Comparison of ENCODE assay signal across 30 mouse cellular contexts in the genomic region with DNA sequence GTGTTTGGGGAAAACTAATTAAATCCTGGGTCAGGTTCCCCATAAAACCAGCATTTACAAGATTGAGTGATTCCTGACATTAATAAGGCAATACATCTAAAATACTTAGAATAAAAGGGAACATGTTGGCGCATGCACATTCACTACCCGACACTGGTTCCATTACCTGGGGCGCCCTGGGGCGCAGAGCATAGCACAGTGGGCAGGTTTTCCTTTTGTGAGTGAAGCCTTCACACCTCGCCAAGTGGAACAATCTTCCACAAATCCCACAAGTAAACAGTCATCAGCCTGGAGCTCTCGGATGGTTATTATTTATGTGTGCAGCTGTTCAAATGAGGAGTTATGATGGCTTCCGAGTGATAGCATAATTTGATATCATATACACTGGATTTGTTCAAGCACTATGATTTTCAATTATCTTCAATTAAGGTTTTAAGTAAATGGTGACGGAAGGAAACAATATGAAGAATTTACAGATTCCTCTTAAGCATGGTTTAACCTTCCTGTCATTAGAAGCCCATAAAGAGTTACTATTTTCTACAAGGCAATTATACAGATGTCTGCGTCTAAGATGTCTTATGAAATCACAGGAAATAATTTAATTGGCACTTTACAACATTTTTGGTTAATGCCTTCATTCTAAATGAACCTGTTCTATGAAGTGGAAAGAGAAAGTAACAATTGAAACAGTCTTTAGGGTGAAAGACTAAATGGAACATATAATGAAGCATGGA.
DNase-seq lines count a peak whose midpoint lies in the region; ATAC-seq and TF ChIP-seq lines count a peak whose summit lies in the region.
"Had no signal": no experiment of that assay in that cellular context is flagged by ENCODE, and none has a peak within 500 bp of the region (broad histone marks: within the 10 kb centered on the region; RNA-seq: fewer than 3 reads in every experiment).

No protein-coding gene starts in this region.

- no peak for DNase-seq in limb, embryonic 10.5 days (ENCODE audit: low spot score)
- DNase-seq in Muller cell, postnatal 12 days (ENCODE audit: inconsistent ontology term), result peak; percentile 80
- peak; percentile 14 for DNase-seq in brain, embryonic 14.5 days (ENCODE audit: low read depth)
- peak; percentile 38 for DNase-seq in forelimb bud, embryonic 11.5 days (ENCODE audit: low read depth, low spot score)
- DNase-seq: adrenal gland, postnatal 10 days; B cell, adult 2 months; cerebellum, adult 11 months; cerebellum, adult 9-10 months; cerebellum, postnatal 36 days; gastrocnemius, adult 2 months; gastrocnemius, postnatal 36 days; heart, adult 18-20 months; heart, postnatal 36 days; kidney, adult 18-20 months; kidney, postnatal 25 days; liver; lung, embryonic 14.5 days; lung, postnatal 14 days; right cerebral cortex, postnatal 25 days; spleen, adult 18-20 months; thymus, postnatal 4 days had no signal

- 49% methylated on average over 9 of the region's 9 CpGs for WGBS in limb, embryonic 13.5 days
- WGBS in limb, embryonic 10.5 days, result 80% methylated on average over 9 of the region's 9 CpGs
- WGBS in liver, embryonic 12.5 days (ENCODE audit: insufficient replicate concordance), result 68% methylated on average over 9 of the region's 9 CpGs

- H3K9me3 ChIP-seq in limb, embryonic 13.5 days, result no peaks in the 10 kb centered on the region
- no peaks in the 10 kb centered on the region for H3K9me3 ChIP-seq in limb, embryonic 10.5 days (replicated peaks)
- H3K9me3 ChIP-seq in liver, embryonic 12.5 days (replicated peaks), result no peaks in the 10 kb centered on the region
- H3K9me3 ChIP-seq: forebrain, embryonic 10.5 days; hindbrain, embryonic 13.5 days; kidney, embryonic 15.5 days; liver, embryonic 15.5 days had no signal

- no peak overlapping the region for H3K4me2 ChIP-seq in limb, embryonic 13.5 days (replicated peaks)
- no peak overlapping the region for H3K4me2 ChIP-seq in liver, embryonic 12.5 days
- H3K4me2 ChIP-seq: heart, embryonic 11.5 days; hindbrain, embryonic 13.5 days; kidney, embryonic 15.5 days; liver, embryonic 15.5 days; lung, embryonic 14.5 days had no signal

- H3K4me1 ChIP-seq in limb, embryonic 13.5 days, result peaks cover 19% of the 10 kb centered on the region; the same call in 1 of the 2 replicates
- H3K4me1 ChIP-seq in limb, embryonic 10.5 days, result peaks cover 10% of the 10 kb centered on the region
- H3K4me1 ChIP-seq in liver, embryonic 12.5 days, result no peaks in the 10 kb centered on the region
- H3K4me1 ChIP-seq: liver, embryonic 15.5 days had no signal

- peak; percentile 64 for ATAC-seq in limb, embryonic 13.5 days (ENCODE audit: low FRiP score, low read depth)
- ATAC-seq in frontal cortex, adult (ENCODE audit: low TSS enrichment), result no peak
- ATAC-seq in liver, embryonic 12.5 days, result no peak

- no peaks in the 10 kb centered on the region for H3K27me3 ChIP-seq in limb, embryonic 13.5 days
- H3K27me3 ChIP-seq in limb, embryonic 10.5 days (ENCODE audit: low read depth, poor library complexity, severe bottlenecking), result no peaks in the 10 kb centered on the region
- no peaks in the 10 kb centered on the region for H3K27me3 ChIP-seq in liver, embryonic 12.5 days (replicated peaks)
- H3K27me3 ChIP-seq: CH12.LX; hindbrain, embryonic 13.5 days; kidney, embryonic 15.5 days; liver, embryonic 15.5 days had no signal

- H3K4me3 ChIP-seq in limb, embryonic 13.5 days, result no peak overlapping the region
- no peak overlapping the region for H3K4me3 ChIP-seq in limb, embryonic 10.5 days
- no peak overlapping the region for H3K4me3 ChIP-seq in liver, embryonic 12.5 days
- H3K4me3 ChIP-seq: forebrain, embryonic 10.5 days; gastrocnemius, adult 2 months; hindbrain, embryonic 13.5 days; kidney, embryonic 15.5 days; liver, embryonic 15.5 days had no signal

- no peak for TF ChIP-seq CTCF in brain, embryonic 14.5 days (IDR thresholded peaks at IDR 0.05; ENCODE audit: borderline replicate concordance, extremely low read depth, insufficient read depth, insufficient read length)

- H3K27ac ChIP-seq in limb, embryonic 13.5 days, result no peak overlapping the region
- no peak overlapping the region for H3K27ac ChIP-seq in limb, embryonic 10.5 days
- no peak overlapping the region for H3K27ac ChIP-seq in liver, embryonic 12.5 days
- H3K27ac ChIP-seq: forebrain, embryonic 10.5 days; gastrocnemius, adult 2 months; hindbrain, embryonic 13.5 days; kidney, embryonic 15.5 days; liver, embryonic 15.5 days had no signal

- H3K36me3 ChIP-seq in limb, embryonic 13.5 days, result no peaks in the 10 kb centered on the region
- no peaks in the 10 kb centered on the region for H3K36me3 ChIP-seq in limb, embryonic 10.5 days
- no peaks in the 10 kb centered on the region for H3K36me3 ChIP-seq in liver, embryonic 12.5 days
- H3K36me3 ChIP-seq: forebrain, embryonic 10.5 days; hindbrain, embryonic 13.5 days; kidney, embryonic 15.5 days; liver, embryonic 15.5 days had no signal

- TF ChIP-seq POLR2A in brain, embryonic 14.5 days (IDR thresholded peaks at IDR 0.05; ENCODE audit: borderline replicate concordance, extremely low read depth, insufficient read depth, insufficient read length, poor library complexity, severe bottlenecking), result no peak

- H3K9ac ChIP-seq in limb, embryonic 13.5 days, result no peak overlapping the region
- no peak overlapping the region for H3K9ac ChIP-seq in liver, embryonic 12.5 days
- H3K9ac ChIP-seq: hindbrain, embryonic 13.5 days; kidney, embryonic 15.5 days; liver, embryonic 15.5 days; lung, embryonic 14.5 days had no signal
